Mouse (Mus musculus): ENCODE measurements around the gene Otulin. TPM values are rescaled to one million over a fixed set of nuclear protein-coding genes. Genes with fewer than 3 reads are reported as not detected.

The Otulin gene
- total and polyA plus RNA-seq, 3 experiments = 65.5 to 70.6 TPM; not detected in 1

DNA sequence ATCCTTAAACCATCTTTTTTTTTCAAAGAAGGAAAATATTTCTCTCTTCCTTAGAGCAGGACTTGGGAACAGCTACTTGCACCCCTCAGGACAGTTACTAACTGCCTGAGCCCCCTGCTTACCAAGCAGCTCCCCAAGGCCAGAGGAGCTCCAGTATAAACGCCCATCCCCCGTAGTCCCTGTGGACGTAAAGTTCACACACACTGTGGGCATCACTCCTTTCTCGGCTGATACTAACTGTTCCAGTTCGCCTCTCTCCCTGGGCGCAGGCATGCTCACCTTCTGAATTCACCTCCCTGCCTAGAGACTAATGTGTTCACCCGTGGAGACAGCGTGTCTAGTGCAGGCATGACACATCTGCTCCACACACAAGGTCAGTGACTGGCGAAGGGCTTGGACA, 48.0 kb upstream of the Otulin start:
- no peak overlapping the region for H3K4me3 ChIP-seq (ENCODE audit: control insufficient read depth in 1 of 2, insufficient read depth in 1 of 2, low read depth in 2 of 2, low read length in 2 of 2)
- H3K9me3 ChIP-seq (replicated peaks; ENCODE audit: insufficient read depth, low read length) = no peaks in the 10 kb centered on the region
- TF ChIP-seq CHD1 (IDR thresholded peaks at IDR 0.05; ENCODE audit: low read depth, low read length) (no peak), GABPA (IDR thresholded peaks at IDR 0.05; ENCODE audit: low read depth, low read length) (no peak), SMC3 (IDR thresholded peaks at IDR 0.05; ENCODE audit: low read depth, low read length) (no peak), TAL1 (IDR thresholded peaks at IDR 0.05; ENCODE audit: low read length) (no peak), HCFC1 (IDR thresholded peaks at IDR 0.05; ENCODE audit: low read depth, low read length) (no peak), MAZ (IDR thresholded peaks at IDR 0.05; ENCODE audit: low read depth, low read length) (no peak), ZMIZ1 (IDR thresholded peaks at IDR 0.05; ENCODE audit: low read depth, low read length) (no peak), MAX (IDR thresholded peaks at IDR 0.05; ENCODE audit: low read length) (no peak), KAT2A (conservative IDR thresholded peaks at IDR 0.05; ENCODE audit: low read depth, low read length) (no peak), MXI1 (IDR thresholded peaks at IDR 0.05; ENCODE audit: low read depth, low read length) (no peak), NELFE (IDR thresholded peaks at IDR 0.05; ENCODE audit: low read depth, low read length) (no peak), USF1 (IDR thresholded peaks at IDR 0.05; ENCODE audit: low read depth, low read length) (no peak), EP300 (IDR thresholded peaks at IDR 0.05; ENCODE audit: low read depth in 1 of 2, low read length in 2 of 2) (no peak), TCF12 (IDR thresholded peaks at IDR 0.05; ENCODE audit: low read depth, low read length) (no peak)
- no peak overlapping the region for H3K9ac ChIP-seq (ENCODE audit: control insufficient read depth, low read depth, low read length, poor library complexity, severe bottlenecking)
- H3K27ac ChIP-seq (ENCODE audit: control insufficient read depth, low read depth, low read length) = no peak overlapping the region
- no peaks in the 10 kb centered on the region for H3K36me3 ChIP-seq (ENCODE audit: control insufficient read depth in 1 of 2, insufficient read depth in 2 of 2, low read length in 2 of 2)
- H3K27me3 ChIP-seq (ENCODE audit: control insufficient read depth in 1 of 2, insufficient read depth in 2 of 2, low read length in 2 of 2) = no peaks in the 10 kb centered on the region
- no peak for DNase-seq (ENCODE audit: low read depth, low spot score)
- H3K4me1 ChIP-seq (ENCODE audit: control insufficient read depth in 1 of 2, insufficient read depth in 2 of 2, low read length in 2 of 2) = no peaks in the 10 kb centered on the region
- no peaks in the 10 kb centered on the region for H3K79me2 ChIP-seq (ENCODE audit: control insufficient read depth, insufficient read depth, low read length, poor library complexity)

GRCm38 (mm10) chr15:27677801-27678200, 47.3 kb upstream of the Otulin start:
- H3K4me1 ChIP-seq (ENCODE audit: control insufficient read depth in 1 of 2, insufficient read depth in 2 of 2, low read length in 2 of 2) = no peaks in the 10 kb centered on the region
- no peaks in the 10 kb centered on the region for H3K36me3 ChIP-seq (ENCODE audit: control insufficient read depth in 1 of 2, insufficient read depth in 2 of 2, low read length in 2 of 2)
- no peak for DNase-seq (ENCODE audit: low read depth, low spot score)
- no peak overlapping the region for H3K9ac ChIP-seq (ENCODE audit: control insufficient read depth, low read depth, low read length, poor library complexity, severe bottlenecking)
- no peak overlapping the region for H3K4me3 ChIP-seq (ENCODE audit: control insufficient read depth in 1 of 2, insufficient read depth in 1 of 2, low read depth in 2 of 2, low read length in 2 of 2)
- no peak overlapping the region for H3K27ac ChIP-seq (ENCODE audit: control insufficient read depth, low read depth, low read length)
- no peak for TF ChIP-seq RCOR1 (IDR thresholded peaks at IDR 0.05; ENCODE audit: low read depth, low read length)
- TF ChIP-seq MAX (IDR thresholded peaks at IDR 0.05; ENCODE audit: low read length) = no peak
- TF ChIP-seq GATA1 (IDR thresholded peaks at IDR 0.05; ENCODE audit: low read depth, low read length) = no peak
- TF ChIP-seq HCFC1 (IDR thresholded peaks at IDR 0.05; ENCODE audit: low read depth, low read length) = no peak
- no peak for TF ChIP-seq USF1 (IDR thresholded peaks at IDR 0.05; ENCODE audit: low read depth, low read length)
- H3K79me2 ChIP-seq (ENCODE audit: control insufficient read depth, insufficient read depth, low read length, poor library complexity) = no peaks in the 10 kb centered on the region
- H3K27me3 ChIP-seq (ENCODE audit: control insufficient read depth in 1 of 2, insufficient read depth in 2 of 2, low read length in 2 of 2) = no peaks in the 10 kb centered on the region
- no peaks in the 10 kb centered on the region for H3K9me3 ChIP-seq (replicated peaks; ENCODE audit: insufficient read depth, low read length)

Measured in MEL (cell line).